Mouse (Mus musculus) heart, embryonic 14.5 days (tissue): ENCODE results near the gene Gpat3. TPM values are rescaled to one million over a fixed set of nuclear protein-coding genes. Genes with fewer than 3 reads are reported as not detected.

ENCODE experiments used
- polyA plus RNA-seq: library from polyadenylated mRNA; unstranded; fragments of >200 nt; fragmentation: Nextera tagmentation; extraction: Ambion mirVana; gene quantifications from 2 replicates; pipeline ENCODE4 v1.2.1, GENCODE M21; 2014

Gpat3 gene
- polyA plus RNA-seq, 1 experiment from 2014 or later, result 14.9 TPM

Other genes starting within 250 kb of the Gpat3 start
- 83.6 and 86.4 TPM in 2 replicates for gene Coq2, start 170.6 kb upstream of the Gpat3 start, polyA plus RNA-seq
- gene Hpse, start 126.0 kb upstream of the Gpat3 start, polyA plus RNA-seq, result 1.1 and 1.2 TPM in 2 replicates
- 8.6 and 12.2 TPM in 2 replicates for gene Helq, start 47.1 kb upstream of the Gpat3 start, polyA plus RNA-seq
- 154 and 159 TPM in 2 replicates for gene Mrps18c, start 47.1 kb upstream of the Gpat3 start, polyA plus RNA-seq
- 32.3 and 33.8 TPM in 2 replicates for gene Abraxas1, start 24.7 kb upstream of the Gpat3 start, polyA plus RNA-seq